Mouse (Mus musculus): Measurements from ENCODE around the gene Nav1.

Nav1 gene

GRCm38 (mm10) chr1:135520550-135521168, 86.4 kb downstream of the Nav1 start:
- DNase-seq (ENCODE audit: extremely low read depth, low read depth, low spot score), result no peak

- no peak for DNase-seq (ENCODE audit: extremely low read depth, low read depth, low spot score)
Observed at GRCm38 (mm10) chr1:135518661-135519060, 88.4 kb downstream of the Nav1 start.

GRCm38 (mm10) chr1:135517469-135517868, 89.6 kb downstream of the Nav1 start:
- DNase-seq (ENCODE audit: extremely low read depth, low read depth, low spot score), result no peak

- DNase-seq (ENCODE audit: extremely low read depth, low read depth, low spot score), result no peak
Observed at GRCm38 (mm10) chr1:135516511-135517305, 90.4 kb downstream of the Nav1 start.

- DNase-seq (ENCODE audit: extremely low read depth, low read depth, low spot score), result no peak
Observed at GRCm38 (mm10) chr1:135515633-135516238, 91.4 kb downstream of the Nav1 start.

GRCm38 (mm10) chr1:135514913-135515632, 92.0 kb downstream of the Nav1 start:
- no peak for DNase-seq (ENCODE audit: extremely low read depth, low read depth, low spot score)

GRCm38 (mm10) chr1:135514046-135514445, 93.0 kb downstream of the Nav1 start:
- DNase-seq (ENCODE audit: extremely low read depth, low read depth, low spot score), result no peak

- DNase-seq (ENCODE audit: extremely low read depth, low read depth, low spot score), result no peak
Observed at GRCm38 (mm10) chr1:135513464-135513863, 93.6 kb downstream of the Nav1 start.

- peak; percentile 8 for DNase-seq (ENCODE audit: extremely low read depth, low read depth, low spot score)
Observed at GRCm38 (mm10) chr1:135510346-135510977, 96.6 kb downstream of the Nav1 start.

GRCm38 (mm10) chr1:135509145-135510084, 97.7 kb downstream of the Nav1 start:
- DNase-seq (ENCODE audit: extremely low read depth, low read depth, low spot score), result no peak

GRCm38 (mm10) chr1:135508349-135508634, 98.8 kb downstream of the Nav1 start:
- DNase-seq (ENCODE audit: extremely low read depth, low read depth, low spot score), result no peak

GRCm38 (mm10) chr1:135507572-135508348, 99.3 kb downstream of the Nav1 start:
- no peak for DNase-seq (ENCODE audit: extremely low read depth, low read depth, low spot score)

GRCm38 (mm10) chr1:135505499-135505898, 101.6 kb downstream of the Nav1 start:
- no peak for DNase-seq (ENCODE audit: extremely low read depth, low read depth, low spot score)

GRCm38 (mm10) chr1:135503436-135503835, 103.7 kb downstream of the Nav1 start:
- DNase-seq (ENCODE audit: extremely low read depth, low read depth, low spot score), result no peak

GRCm38 (mm10) chr1:135502750-135503149, 104.3 kb downstream of the Nav1 start:
- no peak for DNase-seq (ENCODE audit: extremely low read depth, low read depth, low spot score)

- no peak for DNase-seq (ENCODE audit: extremely low read depth, low read depth, low spot score)
Observed at GRCm38 (mm10) chr1:135502135-135502534, 105.0 kb downstream of the Nav1 start.

GRCm38 (mm10) chr1:135498455-135499358, 108.4 kb downstream of the Nav1 start:
- no peak for DNase-seq (ENCODE audit: extremely low read depth, low read depth, low spot score)

GRCm38 (mm10) chr1:135495048-135495447, 112.0 kb downstream of the Nav1 start:
- DNase-seq (ENCODE audit: extremely low read depth, low read depth, low spot score), result no peak

Measured in fat pad, adult 2 months (tissue).